Mouse (Mus musculus): ENCODE measurements around the gene Cops6. TPM values are rescaled to one million over a fixed set of nuclear protein-coding genes. Genes with fewer than 3 reads are reported as not detected.

The Cops6 gene
- polyA plus RNA-seq, 1 experiment from 2014 or later, result 253 TPM

DNA sequence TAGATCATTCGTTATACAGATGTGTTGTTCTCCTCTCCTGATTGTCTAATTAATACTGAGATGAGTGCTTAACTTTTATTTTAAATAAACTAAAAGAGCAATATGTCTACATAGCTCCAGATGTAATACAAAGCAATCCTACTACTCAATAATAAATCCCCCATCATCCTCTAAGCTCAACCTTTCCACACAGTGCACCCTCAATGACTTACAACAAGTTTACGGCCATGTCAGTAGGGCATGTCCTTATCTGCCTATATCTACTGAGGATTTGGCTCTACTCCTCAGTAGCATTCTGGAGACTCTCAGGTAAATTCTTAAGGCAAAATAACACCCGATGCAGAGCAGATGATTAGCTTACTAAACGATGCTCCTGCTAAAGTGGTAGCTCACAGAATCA lies 47.0 kb downstream of the Cops6 start:
- H3K9ac ChIP-seq, result no peak overlapping the region
- no peak for ATAC-seq (ENCODE audit: low FRiP score)
- no peaks in the 10 kb centered on the region for H3K27me3 ChIP-seq (ENCODE audit: control insufficient read depth, insufficient read depth, low read length)
- no peak overlapping the region for H3K4me3 ChIP-seq (replicated peaks; ENCODE audit: low read length)
- no peak for DNase-seq (ENCODE audit: low spot score)
- H3K4me1 ChIP-seq (replicated peaks; ENCODE audit: control insufficient read depth, insufficient read depth, low read length), result no peaks in the 10 kb centered on the region
- WGBS, result 84% methylated on average over 4 of the region's 4 CpGs
- H3K9me3 ChIP-seq (ENCODE audit: control insufficient read depth, low read length), result peaks cover 7% of the 10 kb centered on the region; the same call in 1 of the 2 replicates
- H3K27ac ChIP-seq, result no peak overlapping the region
- no peak overlapping the region for H3K4me2 ChIP-seq (replicated peaks)
- H3K36me3 ChIP-seq (replicated peaks; ENCODE audit: control insufficient read depth, insufficient read depth), result no peaks in the 10 kb centered on the region

MicroRNAs encoded within 50 kb of the gene (microRNA counts, 519-probe panel; counts per million panel counts)
- 6,067 counts per million, percentile 80 among the panel's probes with 10 or more counts for microRNA mmu-miR-106b
- microRNA mmu-miR-25, result 6,321 counts per million, percentile 83 among the panel's probes with 10 or more counts
- 5,760 counts per million, percentile 73 among the panel's probes with 10 or more counts for microRNA mmu-miR-93

Small RNA genes lying within 50 kb of the gene (microRNA-seq; reads per million reads assigned to microRNA genes)
- 6,959 reads per million, percentile 94 among the genes with 10 or more reads in this experiment for gene Mir106b
- gene Mir25, result 366 reads per million, percentile 68 among the genes with 10 or more reads in this experiment
- gene Mir93, result 6,060 reads per million, percentile 92 among the genes with 10 or more reads in this experiment

Other genes starting within 250 kb of the Cops6 start
- not detected in 2 replicates for gene Cyp3a13, start 239.5 kb upstream of the Cops6 start, polyA plus RNA-seq (2014; fragmentation: Nextera tagmentation; extraction: Ambion mirVana)
- 0.80 and 1.2 TPM in 2 replicates for gene Gjc3, start 198.0 kb upstream of the Cops6 start, polyA plus RNA-seq (2014; fragmentation: Nextera tagmentation; extraction: Ambion mirVana)
- not detected in 2 replicates for gene Azgp1, start 179.6 kb upstream of the Cops6 start, polyA plus RNA-seq (2014; fragmentation: Nextera tagmentation; extraction: Ambion mirVana)
- gene Smok3a, start 139.8 kb upstream of the Cops6 start, polyA plus RNA-seq (2014; fragmentation: Nextera tagmentation; extraction: Ambion mirVana), result not detected in 2 replicates
- not detected in 2 replicates for gene Smok3b, start 139.6 kb upstream of the Cops6 start, polyA plus RNA-seq (2014; fragmentation: Nextera tagmentation; extraction: Ambion mirVana)
- gene Smok3c, start 107.9 kb upstream of the Cops6 start, polyA plus RNA-seq (2014; fragmentation: Nextera tagmentation; extraction: Ambion mirVana), result not detected in 2 replicates
- gene Zkscan1, start 76.0 kb upstream of the Cops6 start, polyA plus RNA-seq (2014; fragmentation: Nextera tagmentation; extraction: Ambion mirVana), result 31.2 and 34.1 TPM in 2 replicates
- gene Zscan21, start 44.2 kb upstream of the Cops6 start, polyA plus RNA-seq (2014; fragmentation: Nextera tagmentation; extraction: Ambion mirVana), result 84.0 and 88.2 TPM in 2 replicates
- 17.9 and 21.4 TPM in 2 replicates for gene Zfp113, start 5.3 kb upstream of the Cops6 start, polyA plus RNA-seq (2014; fragmentation: Nextera tagmentation; extraction: Ambion mirVana)
- gene Ap4m1, start 10.9 kb downstream of the Cops6 start, polyA plus RNA-seq (2014; fragmentation: Nextera tagmentation; extraction: Ambion mirVana), result 15.2 and 15.5 TPM in 2 replicates
- 71.6 and 78.1 TPM in 2 replicates for gene Mcm7, start 11.4 kb downstream of the Cops6 start, polyA plus RNA-seq (2014; fragmentation: Nextera tagmentation; extraction: Ambion mirVana)
- 67.1 and 72.8 TPM in 2 replicates for gene Taf6, start 26.4 kb downstream of the Cops6 start, polyA plus RNA-seq (2014; fragmentation: Nextera tagmentation; extraction: Ambion mirVana)
- gene Cnpy4, start 26.4 kb downstream of the Cops6 start, polyA plus RNA-seq (2014; fragmentation: Nextera tagmentation; extraction: Ambion mirVana), result 29.5 and 31.5 TPM in 2 replicates
- 12.5 and 13.6 TPM in 2 replicates for gene Mblac1, start 33.2 kb downstream of the Cops6 start, polyA plus RNA-seq (2014; fragmentation: Nextera tagmentation; extraction: Ambion mirVana)
- gene Nxpe5, start 64.8 kb downstream of the Cops6 start, polyA plus RNA-seq (2014; fragmentation: Nextera tagmentation; extraction: Ambion mirVana), result 0.07 TPM in 1 of 2 replicates, not detected in the other
- gene Lamtor4, start 94.4 kb downstream of the Cops6 start, polyA plus RNA-seq (2014; fragmentation: Nextera tagmentation; extraction: Ambion mirVana), result 74.7 and 85.0 TPM in 2 replicates
- gene BC037034, start 103.0 kb downstream of the Cops6 start, polyA plus RNA-seq (2014; fragmentation: Nextera tagmentation; extraction: Ambion mirVana), result 19.5 and 19.7 TPM in 2 replicates
- gene Gal3st4, start 111.8 kb downstream of the Cops6 start, polyA plus RNA-seq (2014; fragmentation: Nextera tagmentation; extraction: Ambion mirVana), result 2.6 and 2.9 TPM in 2 replicates
- gene Gm43720, start 118.9 kb downstream of the Cops6 start, polyA plus RNA-seq (2014; fragmentation: Nextera tagmentation; extraction: Ambion mirVana), result 0.15 TPM in 1 of 2 replicates, not detected in the other
- 23.9 and 24.2 TPM in 2 replicates for gene Gpc2, start 118.9 kb downstream of the Cops6 start, polyA plus RNA-seq (2014; fragmentation: Nextera tagmentation; extraction: Ambion mirVana)
- 9.0 and 9.5 TPM in 2 replicates for gene Stag3, start 119.2 kb downstream of the Cops6 start, polyA plus RNA-seq (2014; fragmentation: Nextera tagmentation; extraction: Ambion mirVana)
- gene Pvrig, start 180.9 kb downstream of the Cops6 start, polyA plus RNA-seq (2014; fragmentation: Nextera tagmentation; extraction: Ambion mirVana), result 0.19 TPM in 1 of 2 replicates, not detected in the other